Mouse (Mus musculus): ENCODE data around the gene Zswim3. TPM values are rescaled to one million over a fixed set of nuclear protein-coding genes. Genes with fewer than 3 reads are reported as not detected.

Zswim3 gene
- 1 to 10 TPM; 1.5 to 1.6 TPM for total RNA-seq (2021)
- long read RNA-seq, experiment 1, partial matches to known transcripts: 0 of 3 reads
- long read RNA-seq, experiment 1, other reads (novel, unspliced or antisense): 0 of 3 reads
- long read RNA-seq, experiment 2, transcript Zswim3-201 (2 exons, 2,708 nt): major isoform, 5 of 5 reads
- long read RNA-seq, experiment 2, partial matches to known transcripts: 0 of 5 reads
- long read RNA-seq, experiment 2, other reads (novel, unspliced or antisense): 0 of 5 reads

GRCm38 (mm10) chr2:164804533-164805331, at the start of gene Zswim3, which contains the start of gene Acot8:
TSS of gene Zswim3 (plus strand) at chr2:164805098.
TSS of gene Acot8 (minus strand) at chr2:164804882.
- DNase-seq (ENCODE audit: low spot score in 2 of 2): peak; percentile 85 to 96

- no peak for DNase-seq (ENCODE audit: low spot score in 2 of 2)
These were observed 47.1 kb upstream of the Zswim3 start for GRCm38 (mm10) chr2:164757841-164758240.

GRCm38 (mm10) chr2:164758692-164759091, 46.2 kb upstream of the Zswim3 start:
- no peak for DNase-seq (ENCODE audit: low spot score in 2 of 2)

GRCm38 (mm10) chr2:164760059-164760833, 44.7 kb upstream of the Zswim3 start:
- DNase-seq (ENCODE audit: low spot score in 2 of 2): no peak

- DNase-seq (ENCODE audit: low spot score in 2 of 2): no peak
These were observed 43.4 kb upstream of the Zswim3 start for GRCm38 (mm10) chr2:164761502-164761901.

GRCm38 (mm10) chr2:164761971-164762370, 42.9 kb upstream of the Zswim3 start:
- no peak for DNase-seq (ENCODE audit: low spot score in 2 of 2)

- no peak for DNase-seq (ENCODE audit: low spot score in 2 of 2)
These were observed 42.3 kb upstream of the Zswim3 start for GRCm38 (mm10) chr2:164762593-164762992.

- DNase-seq (ENCODE audit: low spot score in 2 of 2): no peak
These were observed 39.1 kb upstream of the Zswim3 start for GRCm38 (mm10) chr2:164765841-164766240.

- no peak for DNase-seq (ENCODE audit: low spot score in 2 of 2)
These were observed 36.9 kb upstream of the Zswim3 start for GRCm38 (mm10) chr2:164767812-164768540.

GRCm38 (mm10) chr2:164769258-164770037, 35.5 kb upstream of the Zswim3 start, which contains the start of gene Ube2c:
TSS of gene Ube2c (plus strand) at chr2:164769898.
- peak; percentile 94 to 96 for DNase-seq (ENCODE audit: low spot score in 2 of 2)

- no peak for DNase-seq (ENCODE audit: low spot score in 2 of 2)
These were observed 34.6 kb upstream of the Zswim3 start for GRCm38 (mm10) chr2:164770279-164770678.

- no peak for DNase-seq (ENCODE audit: low spot score in 2 of 2)
These were observed 33.8 kb upstream of the Zswim3 start for GRCm38 (mm10) chr2:164771123-164771522.

- DNase-seq (ENCODE audit: low spot score in 2 of 2): no peak
These were observed 31.5 kb upstream of the Zswim3 start for GRCm38 (mm10) chr2:164773229-164773988.

GRCm38 (mm10) chr2:164773989-164774364, 30.9 kb upstream of the Zswim3 start:
- DNase-seq (ENCODE audit: low spot score in 2 of 2): no peak

GRCm38 (mm10) chr2:164776130-164776529, 28.8 kb upstream of the Zswim3 start:
- no peak for DNase-seq (ENCODE audit: low spot score in 2 of 2)

- no peak for DNase-seq (ENCODE audit: low spot score in 2 of 2)
These were observed 28.1 kb upstream of the Zswim3 start for GRCm38 (mm10) chr2:164776801-164777200.

GRCm38 (mm10) chr2:164777246-164778014, 27.5 kb upstream of the Zswim3 start:
- DNase-seq (ENCODE audit: low spot score in 2 of 2): no peak

- DNase-seq (ENCODE audit: low spot score in 2 of 2): no peak
These were observed 26.9 kb upstream of the Zswim3 start for GRCm38 (mm10) chr2:164778015-164778287.

GRCm38 (mm10) chr2:164778809-164779208, 26.1 kb upstream of the Zswim3 start:
- DNase-seq (ENCODE audit: low spot score in 2 of 2): no peak
